Mouse (Mus musculus): ENCODE results near the gene Bsn.

The Bsn gene

DNA sequence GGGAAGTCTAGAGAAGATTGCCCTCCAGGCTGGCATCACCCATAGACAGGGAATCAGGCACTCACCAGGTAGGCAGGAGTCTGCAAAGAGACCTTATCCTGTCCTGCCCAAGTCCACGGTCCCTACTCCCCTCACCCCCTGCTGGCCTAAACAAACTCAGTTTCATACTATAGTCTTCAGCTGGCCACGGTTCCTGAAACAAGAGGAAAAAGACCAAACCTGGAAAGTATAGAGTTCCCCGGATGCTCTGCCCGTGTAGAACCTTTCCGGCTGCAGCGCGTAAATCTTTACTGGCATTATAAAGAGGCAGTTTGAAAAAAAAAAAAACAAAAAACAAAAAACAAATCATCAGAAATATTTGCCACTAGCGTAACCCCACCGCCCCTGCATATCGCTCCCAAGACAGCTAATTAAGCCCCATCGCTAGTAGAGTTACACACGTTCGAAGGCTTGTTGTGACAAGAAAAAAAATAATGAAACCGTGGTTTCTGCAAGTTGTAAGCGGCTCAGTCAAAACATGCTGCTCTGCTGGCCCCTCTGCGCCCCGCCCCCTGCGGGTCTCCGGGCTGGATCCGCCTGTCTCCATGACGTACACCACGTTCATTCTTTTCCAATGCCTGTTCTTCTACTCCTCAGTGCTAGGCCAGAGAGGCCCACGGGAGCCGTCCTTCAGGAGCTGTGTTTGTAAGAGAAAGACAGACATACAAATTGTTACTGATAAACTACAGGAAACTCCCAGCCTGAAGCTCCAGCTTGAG, 6.9 kb upstream of the Bsn start:
- DNase-seq, result peak; percentile 13

DNA sequence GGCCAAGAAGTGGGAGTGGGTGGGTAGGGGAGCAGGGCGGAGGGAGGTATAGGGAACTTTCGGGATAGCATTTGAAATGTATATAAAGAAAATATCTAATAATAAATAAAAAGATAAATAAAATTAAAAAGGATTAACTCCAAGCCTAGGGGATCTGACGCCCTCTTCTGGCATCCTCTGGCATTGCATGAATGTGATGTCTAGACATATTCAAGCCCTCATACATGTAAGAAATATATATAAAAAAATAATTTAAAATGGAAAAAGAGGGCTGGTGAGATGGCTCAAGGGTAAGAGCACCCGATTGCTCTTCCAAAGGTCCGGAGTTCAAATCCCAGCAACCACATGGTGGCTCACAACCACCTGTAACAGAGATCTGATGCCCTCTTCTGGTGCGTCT, 6.0 kb upstream of the Bsn start:
- peak; percentile 33 for DNase-seq

DNA sequence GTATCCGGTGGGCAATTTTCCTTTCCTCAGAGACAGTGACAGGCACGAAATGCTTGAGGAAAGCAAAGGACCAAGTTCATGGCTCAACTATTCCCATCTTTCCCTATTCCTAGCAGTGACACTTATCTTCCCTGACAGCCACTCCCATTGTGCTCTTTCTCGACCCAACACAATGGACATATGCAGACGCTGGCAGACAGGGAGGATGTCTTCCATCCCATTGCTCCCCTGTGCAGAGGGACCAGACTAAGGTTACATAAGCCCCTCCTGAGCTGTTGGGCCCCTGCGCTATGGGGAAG, 747 bp downstream of the Bsn start:
- no peak for DNase-seq

DNA sequence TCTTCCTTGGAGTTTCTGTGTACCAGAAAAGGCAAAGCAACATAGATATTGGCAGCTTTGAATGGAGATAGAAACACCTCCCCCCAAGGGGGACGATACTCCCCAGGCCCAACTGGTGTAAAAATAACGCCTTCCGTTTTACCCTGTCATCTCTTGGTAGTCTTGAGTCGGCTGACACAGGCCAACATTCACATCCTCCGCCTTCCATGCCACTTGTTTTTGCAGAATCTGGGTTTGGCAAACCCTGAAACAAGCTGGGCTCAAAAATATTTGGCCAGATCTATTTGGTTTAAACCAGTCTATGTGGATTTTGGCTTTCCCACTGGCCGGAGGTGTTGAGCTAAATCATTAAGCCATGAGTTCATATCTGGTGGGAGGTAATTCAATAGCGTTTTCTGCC, 1.2 kb downstream of the Bsn start:
- no peak for DNase-seq

DNA sequence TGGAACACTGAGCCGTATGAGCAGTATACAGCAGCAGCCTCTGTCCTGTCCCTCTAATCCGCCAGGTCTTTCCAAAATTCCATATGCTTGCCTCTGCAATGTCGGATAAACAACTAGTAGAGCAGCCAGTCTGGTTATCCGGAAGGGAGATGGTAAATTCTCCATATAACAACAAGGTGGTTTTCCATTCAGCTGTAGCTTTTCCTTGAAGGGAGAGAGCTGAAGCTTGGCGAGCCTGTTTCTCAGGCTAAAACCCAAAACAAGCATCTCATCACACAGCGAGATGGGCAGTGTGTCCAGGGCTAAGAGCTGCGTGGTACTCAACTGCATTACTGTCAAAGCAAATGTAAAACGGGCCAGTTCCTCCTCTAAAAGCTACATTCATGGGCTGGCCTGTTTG, 1.7 kb downstream of the Bsn start:
- DNase-seq, result no peak

DNA sequence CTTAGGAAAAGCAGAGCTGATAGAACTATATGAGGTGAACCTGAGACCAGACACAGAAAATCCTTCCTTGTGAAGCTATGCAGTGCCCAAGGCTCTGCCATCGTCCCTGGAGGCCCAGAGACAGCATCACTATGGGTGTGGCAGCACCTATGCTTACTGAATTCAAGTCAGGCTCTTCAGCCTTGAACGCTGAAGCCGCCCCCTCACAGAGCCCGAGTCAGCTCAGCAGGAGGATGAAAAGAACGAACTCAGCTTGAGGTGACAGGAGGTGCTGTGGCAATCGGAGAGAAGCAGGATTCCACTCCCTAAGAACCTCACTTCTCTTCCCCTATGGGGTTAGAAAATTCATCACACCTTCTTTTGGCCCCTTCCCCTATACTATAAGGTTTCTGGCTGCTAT, 2.6 kb downstream of the Bsn start:
- no peak for DNase-seq

DNA sequence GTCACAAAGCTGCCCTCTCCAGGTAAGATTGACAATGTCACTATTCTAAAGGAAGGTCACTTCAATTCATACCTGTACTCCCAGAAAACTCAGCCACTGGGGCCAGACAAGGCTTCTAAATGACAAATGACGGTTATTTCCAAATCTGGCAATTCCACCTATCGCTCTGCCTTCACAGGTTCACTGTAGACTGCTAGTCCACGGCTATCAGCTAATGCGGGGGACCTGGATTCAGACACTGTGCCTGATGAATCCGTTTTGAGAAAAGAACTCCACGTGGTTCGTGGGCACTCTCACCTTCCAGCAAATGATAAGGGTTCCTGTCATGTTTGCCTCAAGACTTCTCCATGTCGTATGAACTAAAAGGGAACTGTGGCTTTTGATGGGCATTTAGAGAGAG, 4.4 kb downstream of the Bsn start:
- no peak for DNase-seq

DNA sequence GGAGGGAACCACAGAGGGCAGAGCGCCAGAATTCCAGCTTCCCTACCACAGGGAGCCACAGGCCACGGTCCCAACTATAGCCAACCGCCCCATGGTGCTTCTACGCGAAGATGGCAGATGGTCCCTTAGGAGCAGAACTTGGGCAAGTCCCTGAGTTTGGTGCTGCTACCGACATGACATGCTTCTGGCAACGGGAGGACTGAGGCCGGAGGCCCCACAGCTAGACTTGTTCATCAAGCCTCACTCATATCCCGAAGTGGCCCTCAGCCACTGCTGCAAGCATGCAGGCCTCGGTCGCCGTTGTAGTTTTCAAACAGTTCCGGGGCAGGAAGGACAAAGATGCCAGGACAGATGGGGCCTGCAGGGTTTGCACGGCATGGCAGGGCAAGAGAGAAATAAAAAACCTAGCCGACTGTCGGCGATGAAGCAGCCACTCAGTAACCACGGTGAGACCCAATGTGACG, 6.6 kb downstream of the Bsn start:
- DNase-seq, result no peak

DNA sequence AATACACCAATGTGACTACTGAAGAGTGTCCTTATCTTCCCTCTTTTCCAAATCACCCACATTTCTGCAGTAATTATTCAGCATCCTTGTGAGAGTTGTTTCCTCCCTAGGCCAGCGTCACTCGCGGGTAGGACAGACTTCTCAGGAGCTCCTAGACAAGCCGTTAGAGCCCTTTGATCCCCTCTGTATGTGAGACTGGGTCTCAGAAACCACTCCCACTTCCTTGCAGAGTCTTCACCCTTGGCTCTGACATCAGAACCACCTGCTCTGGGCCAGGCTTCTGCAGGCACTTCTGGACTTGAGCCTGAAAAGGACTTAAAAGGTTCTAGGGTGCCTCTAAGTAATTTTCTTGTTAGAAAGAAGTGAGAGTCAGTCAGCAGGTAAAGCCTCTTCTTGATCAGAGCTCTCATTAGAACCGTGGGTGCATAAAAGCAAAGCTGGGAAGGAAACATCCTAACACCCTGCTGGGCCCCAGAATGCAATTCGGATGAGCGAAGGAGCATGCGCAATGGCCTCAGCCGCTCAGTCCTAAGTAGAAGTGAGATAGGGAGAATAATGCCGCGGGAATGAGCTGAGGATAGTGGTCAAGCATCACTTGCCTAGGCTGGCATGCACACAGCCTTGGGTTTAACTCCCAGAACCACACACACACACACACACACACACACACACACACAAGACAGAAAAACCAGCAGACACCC, 7.2 kb downstream of the Bsn start:
- peak; percentile 38 for DNase-seq

DNA sequence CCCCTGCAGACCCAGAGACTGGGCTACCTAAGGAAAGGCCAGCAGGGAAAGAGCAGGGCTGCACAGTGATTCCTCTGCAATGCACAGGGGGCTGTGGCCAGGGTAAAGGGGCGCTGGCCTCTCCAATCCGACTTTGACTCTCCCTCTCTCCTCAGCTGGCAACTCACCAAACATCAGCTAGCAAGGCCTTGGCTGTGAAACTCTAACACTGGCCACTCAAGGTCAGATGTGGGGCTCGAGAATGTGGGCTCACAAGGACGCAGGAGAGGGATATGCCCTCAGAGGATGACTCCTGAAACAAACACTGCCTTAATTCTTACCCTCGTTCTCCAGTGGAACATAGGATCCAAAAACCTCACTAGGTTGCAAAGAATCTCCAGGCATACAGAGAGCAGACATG, 11.8 kb downstream of the Bsn start:
- DNase-seq, result no peak

DNA sequence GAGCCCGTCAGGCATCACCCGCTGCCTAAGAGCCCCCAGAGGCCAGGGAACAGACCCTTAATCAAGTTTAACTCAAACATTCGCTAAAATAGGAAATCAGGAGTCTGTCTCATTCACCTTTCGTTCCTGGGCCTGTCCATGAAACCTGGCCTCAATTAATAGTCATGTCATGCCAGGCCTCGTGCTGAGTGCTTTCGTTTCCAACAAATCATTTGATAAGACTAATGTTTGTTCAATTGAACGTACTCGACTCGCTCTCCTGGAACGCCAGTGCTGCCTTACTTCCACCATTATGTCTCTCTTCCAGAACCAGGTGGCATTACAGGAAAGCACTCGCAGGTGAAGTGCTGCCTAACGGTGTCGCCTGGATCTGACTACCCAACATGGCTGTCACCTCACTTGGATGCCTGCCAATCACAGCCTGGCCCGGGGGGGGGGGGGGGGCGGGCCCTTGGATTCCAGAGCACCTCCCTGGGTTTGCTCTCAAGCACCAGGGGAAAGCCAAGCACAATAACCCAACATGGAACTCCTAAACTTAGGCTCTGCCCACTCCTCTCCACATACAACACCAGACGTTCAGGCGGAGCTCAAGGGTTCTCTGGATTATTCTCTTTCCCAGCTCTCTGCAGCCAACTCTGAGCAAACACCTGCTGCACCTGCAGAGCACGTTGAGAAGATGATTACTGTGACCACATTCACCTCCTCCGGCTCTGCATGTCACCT, 14.9 kb downstream of the Bsn start:
- no peak for DNase-seq

DNA sequence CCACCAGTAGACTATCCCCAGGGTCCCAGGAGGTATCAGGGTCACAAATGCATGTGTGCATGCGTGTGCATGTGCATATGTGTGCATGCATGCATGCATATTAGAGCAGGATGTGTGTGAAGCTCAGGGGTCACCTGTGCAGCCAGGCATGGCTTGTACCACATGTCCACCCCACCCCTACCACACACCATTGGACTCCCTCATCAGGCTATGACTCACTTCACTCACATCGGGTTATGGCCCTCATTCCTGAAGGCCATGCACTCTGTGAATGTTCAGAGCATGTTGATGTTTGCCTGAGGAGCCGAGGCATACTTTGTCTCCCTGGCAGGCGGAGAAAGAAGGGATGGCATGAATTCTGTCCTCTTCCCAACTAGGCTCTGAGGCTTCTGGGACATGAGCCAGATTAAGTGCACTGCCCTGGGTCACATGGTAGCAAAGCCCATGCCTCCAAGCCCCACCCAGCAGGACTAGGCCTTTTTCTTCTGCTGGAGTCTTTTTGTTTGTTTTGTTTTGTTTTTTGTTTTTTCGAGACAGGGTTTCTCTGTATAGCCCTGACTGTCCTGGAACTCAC, 17.3 kb downstream of the Bsn start:
- no peak for DNase-seq

DNA sequence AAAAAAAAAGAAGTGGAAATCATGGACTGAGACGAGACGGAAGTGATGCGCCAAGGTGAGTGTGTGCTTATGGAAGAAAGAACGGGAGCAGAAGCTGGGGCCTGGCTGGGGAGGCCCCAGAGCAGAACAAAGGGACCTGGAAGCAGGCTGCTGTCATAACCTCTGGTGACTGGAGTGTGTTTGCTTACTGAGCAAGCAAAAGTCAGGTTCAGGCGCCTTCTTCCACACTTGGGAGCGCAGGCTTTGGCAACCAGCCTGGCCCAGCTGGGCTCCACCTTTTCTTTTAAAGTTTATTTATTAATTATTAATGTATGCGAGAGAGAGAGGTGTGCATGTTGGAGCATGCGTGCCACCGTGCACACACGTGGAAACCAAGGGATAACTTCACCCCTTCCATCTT, 20.4 kb downstream of the Bsn start:
- DNase-seq, result no peak

DNA sequence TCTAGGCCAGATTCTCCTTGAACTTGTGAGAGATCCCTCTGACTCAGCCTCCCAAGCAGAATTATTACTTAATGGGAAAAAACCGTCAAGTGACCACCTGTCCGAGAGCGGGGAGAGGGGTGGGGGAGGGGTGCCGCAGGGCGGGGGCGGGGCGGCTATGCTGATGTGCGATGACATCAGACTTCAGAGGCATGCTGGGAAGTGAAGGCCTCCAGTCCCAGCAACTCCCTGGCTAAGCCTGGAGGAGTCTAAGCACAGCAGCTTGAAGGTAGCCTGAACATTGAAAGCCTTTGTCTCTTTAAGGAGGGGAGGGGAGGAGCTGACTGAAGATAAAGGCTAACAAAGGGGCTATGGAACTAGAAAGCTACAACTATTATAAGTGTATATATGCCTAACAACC, 25.0 kb downstream of the Bsn start:
- DNase-seq, result no peak

DNA sequence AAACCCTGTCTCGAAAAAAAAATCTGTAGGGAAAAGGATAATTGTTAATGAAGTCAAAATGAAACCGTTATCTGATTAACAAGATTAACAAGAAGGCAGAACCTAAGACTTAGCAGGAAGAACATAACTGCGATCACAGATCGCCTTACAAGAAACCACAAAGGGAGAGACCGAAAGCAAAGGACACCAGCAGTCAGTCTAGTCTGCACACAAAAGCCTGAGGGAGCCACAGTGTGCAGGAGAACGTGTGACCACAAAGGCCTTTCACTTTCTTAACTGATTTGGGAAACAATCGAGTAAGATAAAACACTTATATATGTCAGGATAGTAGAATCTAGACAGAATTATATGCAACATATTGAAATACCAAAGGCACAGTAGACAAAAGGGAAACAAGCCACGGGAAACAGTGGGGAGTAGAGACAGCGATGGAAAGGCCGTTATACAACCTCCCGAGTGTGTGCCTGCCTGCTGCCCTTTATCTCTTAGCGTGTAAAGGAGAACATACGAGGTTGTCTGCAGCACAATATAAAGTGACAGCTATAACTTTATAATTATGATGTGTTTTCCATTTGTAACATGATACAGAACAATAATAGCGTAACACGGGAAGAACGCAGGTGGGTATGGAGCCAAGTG, 26.4 kb downstream of the Bsn start:
- DNase-seq, result no peak

DNA sequence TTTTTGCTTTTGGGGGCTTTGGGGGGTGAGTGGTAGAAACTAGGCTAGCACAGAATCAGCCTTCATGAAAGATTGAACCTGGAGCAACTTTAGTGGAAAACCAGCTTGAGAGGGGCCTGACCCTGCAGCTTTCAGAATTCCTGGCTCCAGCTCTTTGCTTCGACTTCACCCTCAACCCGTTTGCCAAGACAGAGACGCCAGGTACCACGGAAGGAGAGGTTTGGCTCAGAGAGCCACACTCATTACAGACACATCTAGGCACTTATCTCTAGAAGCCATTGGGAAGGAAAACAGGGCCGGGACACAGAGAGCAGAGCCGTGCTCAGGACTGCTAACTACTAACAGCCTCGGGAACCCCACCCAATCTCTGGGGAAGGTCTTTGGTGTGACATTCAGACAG, 32.3 kb downstream of the Bsn start:
- no peak for DNase-seq

DNA sequence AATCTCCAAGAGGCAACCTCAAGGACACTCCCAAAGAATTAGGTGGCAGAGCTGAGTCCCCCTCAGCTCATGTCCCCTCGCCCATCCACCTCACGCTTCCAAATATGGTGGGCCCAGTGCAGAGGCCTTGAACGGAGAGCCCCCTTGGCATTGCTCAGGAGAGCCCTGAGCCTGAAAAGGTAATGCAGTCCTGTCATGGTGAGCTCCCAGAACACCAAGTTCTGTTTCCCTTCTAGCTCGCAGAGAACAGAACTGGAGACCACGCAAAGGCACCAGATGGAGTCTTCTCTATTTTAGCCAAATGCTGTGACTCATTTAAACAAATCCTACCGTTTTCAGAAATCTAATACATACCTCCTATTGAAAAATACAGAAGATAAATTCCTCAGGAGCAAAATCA, 32.7 kb downstream of the Bsn start:
- DNase-seq, result no peak

DNA sequence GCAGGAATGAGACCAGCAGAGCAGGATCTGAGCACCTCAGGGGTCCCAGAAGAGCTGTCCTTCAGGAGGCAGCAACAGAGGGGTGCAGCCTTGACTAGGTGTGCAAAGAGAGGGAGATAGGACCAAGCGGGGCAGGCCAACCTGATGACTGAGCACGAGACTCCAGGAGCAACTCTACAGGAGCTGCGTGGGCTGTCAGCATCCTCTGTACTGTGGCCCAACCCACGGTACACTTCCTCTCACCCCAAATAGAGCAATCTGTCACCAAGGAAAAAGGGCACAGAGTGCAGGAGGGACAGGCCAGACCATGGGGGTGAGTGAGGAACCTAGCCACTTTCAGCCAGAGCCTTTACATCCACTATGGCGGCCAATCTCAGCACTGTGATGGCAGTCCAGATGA, 33.4 kb downstream of the Bsn start:
- no peak for DNase-seq

DNA sequence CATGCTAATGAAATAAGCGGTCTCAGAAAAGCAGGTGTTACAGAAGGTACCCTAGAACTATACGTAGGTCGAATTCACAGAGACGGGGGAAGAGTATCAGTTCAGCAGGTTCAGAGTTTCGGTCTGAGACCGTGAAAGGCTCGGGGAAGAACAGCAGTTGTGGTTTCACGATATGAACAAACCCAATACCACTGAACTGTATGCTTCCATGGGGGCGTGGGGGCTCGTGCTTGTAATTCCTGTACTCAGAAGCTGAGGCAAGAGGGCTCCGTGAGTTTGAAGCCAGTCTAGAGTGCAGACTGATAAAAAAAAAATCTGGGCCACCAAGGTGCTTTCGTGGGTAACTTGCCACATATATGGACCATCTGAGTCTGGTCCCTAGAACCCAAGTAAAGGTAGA, 35.4 kb downstream of the Bsn start:
- DNase-seq, result no peak

DNA sequence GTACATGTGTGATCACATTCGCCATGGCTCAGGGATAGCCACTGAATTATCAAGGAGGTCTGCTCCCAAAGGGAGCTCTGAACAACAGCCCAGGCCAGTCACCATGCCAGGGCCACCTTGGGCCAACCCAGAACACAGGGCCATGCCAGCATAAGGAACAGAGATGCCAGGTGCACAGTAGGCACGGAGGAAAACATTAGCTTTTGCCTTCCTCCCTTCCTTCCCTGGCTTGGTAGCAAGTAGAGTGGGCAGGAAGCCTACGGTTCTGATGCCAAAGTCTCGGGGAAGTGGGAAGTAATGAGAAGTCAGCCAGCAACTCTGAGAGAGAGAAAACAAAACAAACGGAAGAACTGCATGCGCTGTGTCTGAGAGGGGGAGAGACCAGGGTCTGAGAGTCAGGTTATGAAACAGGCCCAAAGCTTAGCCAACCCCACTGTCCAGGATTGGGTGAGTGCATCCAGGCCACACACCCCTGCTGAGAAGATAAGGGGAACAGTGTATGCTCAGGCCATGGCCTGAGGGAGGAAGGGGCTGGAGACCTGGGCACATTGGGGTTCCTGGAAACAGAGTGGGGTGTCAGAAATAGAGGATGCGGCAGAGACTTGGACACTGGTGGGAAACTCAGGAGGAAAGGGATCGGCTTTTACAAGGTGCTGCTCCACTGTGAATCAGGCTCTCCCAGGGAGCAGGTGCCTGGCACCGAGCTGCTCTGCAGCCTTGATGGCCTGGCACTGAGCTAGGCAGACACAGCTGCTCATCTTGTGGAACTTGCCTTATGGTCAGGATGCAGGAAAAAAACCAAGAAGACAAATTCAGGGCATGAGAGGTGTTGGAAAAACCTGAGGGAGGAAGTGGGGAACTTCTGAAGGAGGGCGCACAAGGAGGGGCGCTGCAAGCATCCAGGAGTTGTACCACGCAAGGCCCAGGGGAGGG, 36.4 kb downstream of the Bsn start:
- no peak for DNase-seq

DNA sequence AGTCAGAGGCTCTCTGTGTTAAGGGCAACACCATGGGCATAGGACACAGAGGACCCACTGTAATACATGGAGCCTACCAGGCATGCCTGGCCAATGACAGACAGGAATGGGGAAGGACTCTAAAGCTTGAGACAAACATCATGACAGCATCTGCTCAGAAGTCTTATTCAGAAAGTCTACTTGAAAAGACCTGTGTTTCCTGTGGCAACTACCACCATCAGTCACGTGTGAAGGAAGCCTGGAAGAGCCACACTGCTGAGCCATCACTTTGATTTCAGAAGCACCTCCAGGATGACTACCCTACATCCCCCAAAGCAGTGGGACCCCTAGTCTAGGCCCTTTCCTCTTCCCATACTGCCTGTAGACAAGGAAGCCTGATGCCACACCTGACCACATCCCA, 39.7 kb downstream of the Bsn start:
- no peak for DNase-seq

DNA sequence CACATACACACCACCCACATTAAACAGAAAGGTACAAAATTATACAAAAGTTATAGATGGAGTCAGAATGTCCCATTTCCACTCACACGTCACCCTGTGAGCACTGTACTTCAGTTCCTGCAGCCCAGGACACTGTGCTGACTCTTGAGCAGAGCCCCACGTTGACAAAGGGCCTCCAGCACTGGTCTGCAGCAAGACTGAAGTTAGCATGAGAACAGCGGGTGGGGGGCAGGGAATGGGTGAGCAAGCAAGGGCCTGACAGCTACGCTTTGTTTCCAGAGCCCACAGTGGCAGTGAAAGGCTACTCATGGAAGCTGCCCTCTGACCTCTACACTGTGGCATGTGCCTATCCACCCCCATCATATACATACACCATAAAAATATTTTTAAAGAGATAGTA, 40.4 kb downstream of the Bsn start:
- no peak for DNase-seq

All from thymus, postnatal 14 days (tissue).